Mouse (Mus musculus) olfactory bulb, adult 2 months (tissue): ENCODE data around the gene Kpna6. TPM values are rescaled to one million over a fixed set of nuclear protein-coding genes. Genes with fewer than 3 reads are reported as not detected.

Experiments
- H3K27ac ChIP-seq: fragments of 200-500 bp; 2 replicates; pipeline ENCODE4 v1.5.1; 2012; ENCODE audit warnings: low read depth, low read length; ENCODE audit not compliant: insufficient read depth
- H3K4me1 ChIP-seq: fragments of 200-500 bp; 2 replicates; pipeline ENCODE4 v1.6.1; 2012; ENCODE audit warnings: low read length; ENCODE audit not compliant: control insufficient read depth, insufficient read depth
- H3K4me3 ChIP-seq: fragments of 200-500 bp; 2 replicates; pipeline ENCODE4 v1.5.1; 2012; ENCODE audit warnings: mild to moderate bottlenecking, low read depth, low read length, moderate library complexity; ENCODE audit not compliant: insufficient read depth
- CTCF ChIP-seq: fragments of 200-500 bp; IDR thresholded peaks from 2 replicates; pipeline ENCODE4 v1.5.1; 2012; ENCODE audit warnings: low read depth, mild to moderate bottlenecking, low read length, moderate library complexity; ENCODE audit not compliant: insufficient read depth
- POLR2A ChIP-seq: fragments of 200-500 bp; IDR thresholded peaks from 2 replicates; pipeline ENCODE4 v1.6.1; 2012; ENCODE audit warnings: mild to moderate bottlenecking, low read depth, low read length, moderate library complexity; ENCODE audit not compliant: insufficient read depth
- WGBS: fragments of 180-500 bp; shearing (Covaris S2); methylation state at CpG from one replicate; pipeline ENCODE4 v1.1.7; 2018; 5-methylcytosine and 5-hydroxymethylcytosine counted together
- polyA plus RNA-seq: library from polyadenylated mRNA; stranded (reverse); fragments of >200 nt; gene quantifications from 2 replicates; pipeline ENCODE4 v1.2.4, GENCODE M21; 2012; ENCODE audit warnings: low replicate concordance; ENCODE audit not compliant: missing spikeins, insufficient read depth, insufficient read length

Kpna6 gene
- polyA plus RNA-seq, 1 experiment: not detected

GRCm38 (mm10) chr4:129654770-129655169, 17.8 kb downstream of the Kpna6 start:
- WGBS: 90% methylated on average over 14 of the region's 14 CpGs
- TF ChIP-seq CTCF: no peak
- TF ChIP-seq POLR2A: no peak

GRCm38 (mm10) chr4:129650359-129650758, 22.2 kb downstream of the Kpna6 start:
- no peak for TF ChIP-seq CTCF
- no peak for TF ChIP-seq POLR2A
- Histone ChIP-seq H3K4me3 (no peak overlapping the region), H3K4me1 (peaks cover 4% of the 10 kb centered on the region; the same call in 1 of the 2 replicates), H3K27ac (no peak overlapping the region)
- WGBS: 91% methylated on average over 8 of the region's 8 CpGs

More at GRCm38 (mm10) chr4:129654770-129655169, 17.8 kb downstream of the Kpna6 start:
- Histone ChIP-seq H3K4me1 (no peaks in the 10 kb centered on the region), H3K27ac (no peak overlapping the region), H3K4me3 (no peak overlapping the region)

- TF ChIP-seq CTCF (no peak), POLR2A (no peak)
- Histone ChIP-seq H3K4me3 (no peak overlapping the region), H3K27ac (no peak overlapping the region), H3K4me1 (peaks cover 4% of the 10 kb centered on the region; the same call in 1 of the 2 replicates)
- 87% methylated on average over 1 of the region's 1 CpGs for WGBS
These were observed 23.9 kb downstream of the Kpna6 start for GRCm38 (mm10) chr4:129648656-129649055.

GRCm38 (mm10) chr4:129645204-129645603, 27.4 kb downstream of the Kpna6 start:
- no peak overlapping the region for H3K4me3 ChIP-seq
- no peak overlapping the region for H3K27ac ChIP-seq
- WGBS: 82% methylated on average over 6 of the region's 6 CpGs
- TF ChIP-seq POLR2A: no peak
- TF ChIP-seq CTCF: no peak
- H3K4me1 ChIP-seq: peaks cover 6% of the 10 kb centered on the region; the same call in 1 of the 2 replicates

- Histone ChIP-seq H3K4me3 (no peak overlapping the region), H3K27ac (no peak overlapping the region), H3K4me1 (peaks cover 15% of the 10 kb centered on the region)
- 11% methylated on average over 5 of the region's 5 CpGs for WGBS
- TF ChIP-seq CTCF: no peak
- no peak for TF ChIP-seq POLR2A
These were observed 30.8 kb downstream of the Kpna6 start for GRCm38 (mm10) chr4:129641756-129642155.

- TF ChIP-seq CTCF (no peak), POLR2A (peak; percentile 31)
- under 1% methylated on average over 60 of the region's 60 CpGs for WGBS
- Histone ChIP-seq H3K27ac (peak within 1 kb of the TSS; percentile 98), H3K4me3 (peak within 1 kb of the TSS; percentile 99), H3K4me1 (peaks cover 11% of the 10 kb centered on the region)
These were observed 31.7 kb downstream of the Kpna6 start, which contains the start of gene Txlna for GRCm38 (mm10) chr4:129640638-129641467. Txlna (minus strand) TSS chr4:129641065.

- peaks cover 11% of the 10 kb centered on the region for H3K4me1 ChIP-seq
- WGBS: under 1% methylated on average over 17 of the region's 17 CpGs
- no peak for TF ChIP-seq CTCF
- peak; percentile 72; the same call in 1 of the 2 replicates for TF ChIP-seq POLR2A
- H3K27ac ChIP-seq: peak overlapping the region; percentile 49
- H3K4me3 ChIP-seq: peak overlapping the region; percentile 99
These were observed 32.4 kb downstream of the Kpna6 start for GRCm38 (mm10) chr4:129640101-129640637.

- Histone ChIP-seq H3K4me3 (no peak overlapping the region), H3K4me1 (peaks cover 11% of the 10 kb centered on the region), H3K27ac (no peak overlapping the region)
- TF ChIP-seq POLR2A (no peak), CTCF (no peak)
- 72% methylated on average over 15 of the region's 15 CpGs for WGBS
These were observed 33.3 kb downstream of the Kpna6 start for GRCm38 (mm10) chr4:129639221-129639620.

GRCm38 (mm10) chr4:129633852-129634251, 38.7 kb downstream of the Kpna6 start:
- WGBS: 96% methylated on average over 6 of the region's 6 CpGs
- Histone ChIP-seq H3K4me1 (peaks cover 2% of the 10 kb centered on the region; the same call in 1 of the 2 replicates), H3K4me3 (no peak overlapping the region), H3K27ac (no peak overlapping the region)
- TF ChIP-seq CTCF (no peak), POLR2A (no peak)
